Mouse (Mus musculus) hindbrain, embryonic 10.5 days (tissue): ENCODE data around the gene Gm10401. TPM values are rescaled to one million over a fixed set of nuclear protein-coding genes. Genes with fewer than 3 reads are reported as not detected.
"Not testable (repeated sequence)": the region's sequence is repeated elsewhere in the genome, so short reads cannot be mapped to it uniquely, and the experiment has no call there.

Experiments
- DNase-seq: peaks from one replicate; pipeline ENCODE4 v3.0.0-alpha.2; 2017; ENCODE audit warnings: low spot score
- H3K27ac ChIP-seq: fragments of 300-500 bp; sonication (generic); 2 replicates; pipeline ENCODE4 v1.5.1; 2016; ENCODE audit warnings: mild to moderate bottlenecking, moderate library complexity
- H3K27me3 ChIP-seq: fragments of 300-500 bp; sonication (generic); 2 replicates; pipeline ENCODE4 v1.6.1; 2016; ENCODE audit warnings: mild to moderate bottlenecking; ENCODE audit not compliant: poor library complexity, insufficient read depth, severe bottlenecking
- H3K36me3 ChIP-seq: fragments of 300-500 bp; sonication (generic); 2 replicates; pipeline ENCODE4 v1.6.1; 2016; ENCODE audit warnings: mild to moderate bottlenecking, moderate library complexity
- H3K4me1 ChIP-seq: fragments of 300-500 bp; sonication (generic); replicated peaks from 2 replicates; pipeline ENCODE4 v1.6.1; 2016; ENCODE audit warnings: mild to moderate bottlenecking
- H3K4me3 ChIP-seq: fragments of 300-500 bp; sonication (generic); 2 replicates; pipeline ENCODE4 v1.5.1; 2016; ENCODE audit warnings: mild to moderate bottlenecking, moderate library complexity
- H3K9me3 ChIP-seq: fragments of 300-500 bp; sonication (generic); 2 replicates; pipeline ENCODE4 v1.6.1; 2016; ENCODE audit warnings: mild to moderate bottlenecking, moderate library complexity
- WGBS: fragments of 180-500 bp; shearing (Covaris S2); methylation state at CpG from one replicate; pipeline ENCODE4 v1.1.7; 2016; 5-methylcytosine and 5-hydroxymethylcytosine counted together
- polyA plus RNA-seq: library from polyadenylated mRNA; unstranded; fragments of >200 nt; fragmentation: Nextera tagmentation; extraction: Ambion mirVana; gene quantifications from 2 replicates; pipeline ENCODE4 v1.2.1, GENCODE M21; 2016

The Gm10401 gene
- polyA plus RNA-seq, 1 experiment from 2014 or later, result 22.8 TPM

- 82% methylated on average over 4 of the region's 4 CpGs for WGBS
- DNase-seq, result no peak
Observed at GRCm38 (mm10) chr5:115074749-115075148, 23.3 kb downstream of the Gm10401 start.

GRCm38 (mm10) chr5:115073306-115073705 lies 24.8 kb downstream of the Gm10401 start:
- not testable (repeated sequence) for DNase-seq, H3K4me3 ChIP-seq, H3K27me3 ChIP-seq, H3K4me1 ChIP-seq, H3K9me3 ChIP-seq, H3K27ac ChIP-seq
- H3K36me3 ChIP-seq, result peaks cover 37% of the 10 kb centered on the region
- 95% methylated on average over 8 of the region's 8 CpGs for WGBS

More at GRCm38 (mm10) chr5:115074749-115075148, 23.3 kb downstream of the Gm10401 start:
- Histone ChIP-seq H3K4me3 (no peak overlapping the region), H3K4me1 (no peaks in the 10 kb centered on the region), H3K9me3 (no peaks in the 10 kb centered on the region), H3K27ac (no peak overlapping the region), H3K36me3 (peaks cover 37% of the 10 kb centered on the region), H3K27me3 (no peaks in the 10 kb centered on the region)

- Histone ChIP-seq H3K27me3 (no peaks in the 10 kb centered on the region), H3K4me3 (no peak overlapping the region), H3K4me1 (no peaks in the 10 kb centered on the region), H3K9me3 (no peaks in the 10 kb centered on the region), H3K27ac (no peak overlapping the region), H3K36me3 (peaks cover 32% of the 10 kb centered on the region)
- no peak for DNase-seq
- 96% methylated on average over 7 of the region's 7 CpGs for WGBS
Observed at GRCm38 (mm10) chr5:115072143-115072542, 26.0 kb downstream of the Gm10401 start.

- no peaks in the 10 kb centered on the region for H3K9me3 ChIP-seq
- H3K36me3 ChIP-seq, result peaks cover 26% of the 10 kb centered on the region
- H3K4me1 ChIP-seq, result 0 out of 2 replicates have a peak, but pooled peaks cover 2% of the 10 kb centered on the region
- WGBS, result 90% methylated on average over 11 of the region's 11 CpGs
- H3K4me3 ChIP-seq, result no peak overlapping the region
- no peaks in the 10 kb centered on the region for H3K27me3 ChIP-seq
- no peak overlapping the region for H3K27ac ChIP-seq
- DNase-seq, result no peak
Observed at GRCm38 (mm10) chr5:115071096-115071901, 26.8 kb downstream of the Gm10401 start.

GRCm38 (mm10) chr5:115070457-115070856 lies 27.6 kb downstream of the Gm10401 start:
- peaks cover 18% of the 10 kb centered on the region for H3K36me3 ChIP-seq
- H3K27ac ChIP-seq, result no peak overlapping the region
- H3K27me3 ChIP-seq, result no peaks in the 10 kb centered on the region
- H3K4me1 ChIP-seq, result 0 out of 2 replicates have a peak, but pooled peaks cover 3% of the 10 kb centered on the region
- no peaks in the 10 kb centered on the region for H3K9me3 ChIP-seq
- 98% methylated on average over 2 of the region's 2 CpGs for WGBS
- H3K4me3 ChIP-seq, result no peak overlapping the region
- no peak for DNase-seq

GRCm38 (mm10) chr5:115069611-115070010 lies 28.5 kb downstream of the Gm10401 start:
- 94% methylated on average over 3 of the region's 3 CpGs for WGBS
- Histone ChIP-seq H3K4me1 (0 out of 2 replicates have a peak, but pooled peaks cover 3% of the 10 kb centered on the region), H3K36me3 (peaks cover 16% of the 10 kb centered on the region), H3K27me3 (no peaks in the 10 kb centered on the region), H3K9me3 (no peaks in the 10 kb centered on the region), H3K4me3 (no peak overlapping the region), H3K27ac (no peak overlapping the region)
- DNase-seq, result no peak

- peaks cover 22% of the 10 kb centered on the region for H3K36me3 ChIP-seq
- 93% methylated on average over 11 of the region's 11 CpGs for WGBS
- no peak overlapping the region for H3K4me3 ChIP-seq
- H3K27me3 ChIP-seq, result no peaks in the 10 kb centered on the region
- H3K9me3 ChIP-seq, result no peaks in the 10 kb centered on the region
- H3K27ac ChIP-seq, result no peak overlapping the region
- 0 out of 2 replicates have a peak, but pooled peaks cover 3% of the 10 kb centered on the region for H3K4me1 ChIP-seq
- DNase-seq, result no peak
Observed at GRCm38 (mm10) chr5:115068671-115069421, 29.2 kb downstream of the Gm10401 start.

- Histone ChIP-seq H3K36me3 (peaks cover 37% of the 10 kb centered on the region), H3K9me3 (no peaks in the 10 kb centered on the region), H3K4me3 (no peak overlapping the region), H3K27me3 (no peaks in the 10 kb centered on the region), H3K27ac (no peak overlapping the region), H3K4me1 (0 out of 2 replicates have a peak, but pooled peaks cover 3% of the 10 kb centered on the region)
- WGBS, result 85% methylated on average over 4 of the region's 4 CpGs
- DNase-seq, result no peak
Observed at GRCm38 (mm10) chr5:115066245-115066644, 31.9 kb downstream of the Gm10401 start.

GRCm38 (mm10) chr5:115063391-115063790 lies 34.7 kb downstream of the Gm10401 start:
- Histone ChIP-seq H3K4me1 (0 out of 2 replicates have a peak, but pooled peaks cover 12% of the 10 kb centered on the region), H3K4me3 (no peak overlapping the region), H3K36me3 (peaks cover 34% of the 10 kb centered on the region), H3K9me3 (no peaks in the 10 kb centered on the region), H3K27me3 (no peaks in the 10 kb centered on the region), H3K27ac (no peak overlapping the region)
- no peak for DNase-seq
- WGBS, result 91% methylated on average over 7 of the region's 7 CpGs

- peaks cover 34% of the 10 kb centered on the region for H3K36me3 ChIP-seq
- no peak overlapping the region for H3K4me3 ChIP-seq
- H3K27ac ChIP-seq, result no peak overlapping the region
- no peaks in the 10 kb centered on the region for H3K9me3 ChIP-seq
- H3K27me3 ChIP-seq, result no peaks in the 10 kb centered on the region
- 83% methylated on average over 1 of the region's 1 CpGs for WGBS
- DNase-seq, result no peak
- 0 out of 2 replicates have a peak, but pooled peaks cover 12% of the 10 kb centered on the region for H3K4me1 ChIP-seq
Observed at GRCm38 (mm10) chr5:115062566-115062965, 35.5 kb downstream of the Gm10401 start.

- 0 out of 2 replicates have a peak, but pooled peaks cover 9% of the 10 kb centered on the region for H3K4me1 ChIP-seq
- H3K36me3 ChIP-seq, result peaks cover 34% of the 10 kb centered on the region
- no peaks in the 10 kb centered on the region for H3K27me3 ChIP-seq
- no peaks in the 10 kb centered on the region for H3K9me3 ChIP-seq
- no peak overlapping the region for H3K4me3 ChIP-seq
- 92% methylated on average over 3 of the region's 3 CpGs for WGBS
- H3K27ac ChIP-seq, result no peak overlapping the region
- DNase-seq, result no peak
Observed at GRCm38 (mm10) chr5:115060977-115061376, 37.1 kb downstream of the Gm10401 start.

GRCm38 (mm10) chr5:115060067-115060695 lies 37.9 kb downstream of the Gm10401 start:
- WGBS, result 88% methylated on average over 8 of the region's 8 CpGs
- no peak overlapping the region for H3K27ac ChIP-seq
- H3K4me1 ChIP-seq, result 0 out of 2 replicates have a peak, but pooled peaks cover 9% of the 10 kb centered on the region

More at GRCm38 (mm10) chr5:115060067-115060695, 37.9 kb downstream of the Gm10401 start:
- peaks cover 33% of the 10 kb centered on the region for H3K36me3 ChIP-seq
- no peak overlapping the region for H3K4me3 ChIP-seq
- no peaks in the 10 kb centered on the region for H3K27me3 ChIP-seq
- H3K9me3 ChIP-seq, result no peaks in the 10 kb centered on the region
- no peak for DNase-seq
